Mouse (Mus musculus) liver, embryonic 14.5 days (tissue): Measurements from ENCODE around the gene Ctcf.

Source experiments
- CTCF ChIP-seq: IDR thresholded peaks from 2 replicates; pipeline ENCODE4 v1.5.1; 2016; ENCODE audit warnings: antibody characterized with exemption, low read depth, control low read depth
- EP300 ChIP-seq: IDR thresholded peaks from 2 replicates; pipeline ENCODE4 v1.6.1; 2016; ENCODE audit warnings: antibody characterized with exemption, low read depth

GRCm38 (mm10) chr8:105686551-105686950, 50.2 kb downstream of the Ctcf start:
- TF ChIP-seq EP300 (no peak), CTCF (no peak)
